Mouse (Mus musculus) ES-E14 (cell line): ENCODE data around the gene Dlgap1. TPM values are rescaled to one million over a fixed set of nuclear protein-coding genes. Genes with fewer than 3 reads are reported as not detected.

Experiments
- DNase-seq: peaks from one replicate; pipeline ENCODE4 v3.0.0-alpha.2; 2013; ENCODE audit warnings: low read depth, low spot score
- H3K27ac ChIP-seq: 2 replicates; pipeline ENCODE4 v1.5.1; 2012; ENCODE audit warnings: low read depth, mild to moderate bottlenecking, low read length, moderate library complexity, mixed read lengths; ENCODE audit not compliant: poor library complexity, insufficient read depth, severe bottlenecking
- H3K36me3 ChIP-seq: 2 replicates; pipeline ENCODE4 v1.6.1; 2012; ENCODE audit warnings: mild to moderate bottlenecking, low read length, moderate library complexity, mixed read lengths; ENCODE audit not compliant: control insufficient read depth, poor library complexity, insufficient read depth, severe bottlenecking
- H3K4me1 ChIP-seq, 2 experiments: fragments of 150-350 bp in 1 of 2; sonication (generic) in 1 of 2; 2 replicates each; pipeline ENCODE4 v1.6.1; 2012; ENCODE audit warnings: low read length in 2 of 2, mild to moderate bottlenecking in 1 of 2, mixed read lengths in 1 of 2; ENCODE audit not compliant: control insufficient read depth in 2 of 2, insufficient read depth in 2 of 2, poor library complexity in 1 of 2
- H3K4me3 ChIP-seq, 2 experiments: fragments of 150-350 bp in 1 of 2; sonication (generic) in 1 of 2; 2 replicates each; pipeline ENCODE4 v1.5.1; 2012; ENCODE audit warnings: low read length in 2 of 2, low read depth in 1 of 2, mild to moderate bottlenecking in 1 of 2, mixed read lengths in 1 of 2; ENCODE audit not compliant: insufficient read depth in 1 of 2, poor library complexity in 1 of 2, severe bottlenecking in 1 of 2
- H3K9ac ChIP-seq: 2 replicates; pipeline ENCODE4 v1.6.1; 2012; ENCODE audit warnings: low read depth, mild to moderate bottlenecking, low read length, mixed read lengths; ENCODE audit not compliant: poor library complexity, insufficient read depth, severe bottlenecking
- H3K9me3 ChIP-seq: fragments of 150-350 bp; sonication (generic); 2 replicates; pipeline ENCODE4 v1.6.1; 2012; ENCODE audit warnings: low read depth, mild to moderate bottlenecking, low read length; ENCODE audit not compliant: control insufficient read depth, insufficient read depth
- CHD2 ChIP-seq: IDR thresholded peaks from 2 replicates; pipeline ENCODE4 v1.6.1; 2014; ENCODE audit warnings: mild to moderate bottlenecking, low read depth, low read length, inconsistent platforms
- HCFC1 ChIP-seq: IDR thresholded peaks from 2 replicates; pipeline ENCODE4 v1.6.1; 2012; ENCODE audit warnings: low read length, inconsistent platforms, borderline replicate concordance; ENCODE audit not compliant: insufficient read depth
- MAFK ChIP-seq: IDR thresholded peaks from 2 replicates; pipeline ENCODE4 v1.6.1; 2014; ENCODE audit warnings: mild to moderate bottlenecking, low read depth, low read length, inconsistent platforms; ENCODE audit not compliant: insufficient read depth
- ZC3H11A ChIP-seq: IDR thresholded peaks from 2 replicates; pipeline ENCODE4 v1.6.1; 2012; ENCODE audit warnings: low read depth, mild to moderate bottlenecking, inconsistent platforms, low read length, borderline replicate concordance
- ZNF384 ChIP-seq: IDR thresholded peaks from 2 replicates; pipeline ENCODE4 v1.6.1; 2012; ENCODE audit warnings: low read depth, low read length, inconsistent platforms
- in situ Hi-C, 2 experiments: fragments of 600-800 bp; cut with MboI; formaldehyde crosslinking; loops; one replicate each; pipeline ENCODE4 v1.15.1; 2025; ENCODE audit warnings: low sequenced_read_pairs in 2 of 2, inconsistent platforms in 1 of 2; ENCODE audit not compliant: unreplicated experiment in 2 of 2
- total RNA-seq: library from RNA; depleted of rRNA; stranded (reverse); fragments of 300-350 nt; gene quantifications from 2 replicates; pipeline ENCODE4 v1.2.3, GENCODE M21; 2012

Dlgap1 gene
- total RNA-seq, 1 experiment, result 0.94 TPM

GRCm38 (mm10) chr17:70629653-70630378, 660.9 kb downstream of the Dlgap1 start:
- no peak for DNase-seq
- Histone ChIP-seq H3K9ac (no peak overlapping the region), H3K36me3 (no peaks in the 10 kb centered on the region), H3K27ac (no peak overlapping the region), H3K4me1 (no peaks in the 10 kb centered on the region), H3K9me3 (no peaks in the 10 kb centered on the region), H3K4me3 (no peak overlapping the region)
- no peak for TF ChIP-seq MAFK
- no peak for TF ChIP-seq ZC3H11A
- no peak for TF ChIP-seq CHD2
- no peak for TF ChIP-seq HCFC1
- no peak for TF ChIP-seq ZNF384
- in situ Hi-C loops, result no loop called here

DNA sequence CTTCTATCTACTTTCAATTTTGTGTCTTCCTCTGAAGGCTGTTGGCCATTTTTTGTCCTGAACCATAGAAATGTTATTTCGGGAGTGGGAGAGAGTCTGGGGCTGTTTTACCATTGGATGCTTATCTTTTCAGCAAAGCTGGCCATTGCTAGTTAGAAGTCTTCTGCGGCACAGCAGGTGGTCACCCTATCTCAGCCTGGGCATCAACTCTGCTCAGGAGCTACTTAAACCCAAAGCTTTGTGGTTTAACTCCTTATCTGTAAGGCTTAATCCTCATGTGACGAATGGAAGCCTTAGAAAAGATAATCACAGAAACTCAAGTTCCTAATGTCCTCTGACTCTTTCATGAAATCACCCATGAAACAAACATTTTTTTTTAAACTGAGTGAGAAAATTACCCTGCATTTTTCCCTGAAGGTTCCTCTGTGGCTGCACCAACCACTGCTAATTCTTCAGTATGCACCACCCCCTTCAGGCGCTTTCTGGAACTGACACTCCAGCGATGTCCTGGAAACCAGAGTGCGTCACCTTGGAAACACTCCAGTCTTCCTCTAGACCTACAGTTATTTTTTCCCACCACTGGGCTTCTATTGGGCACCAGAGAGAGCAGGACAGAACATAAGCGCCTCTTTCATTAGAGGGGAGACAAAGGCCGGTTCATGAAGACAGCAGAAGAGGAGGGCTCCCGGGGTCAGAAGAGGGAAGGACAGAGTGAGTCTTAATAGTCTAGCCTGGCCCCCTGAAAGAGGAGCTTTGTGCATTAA, 664.5 kb downstream of the Dlgap1 start:
- H3K4me3 ChIP-seq, result no peak overlapping the region
- no peak for TF ChIP-seq ZNF384
- no peak for TF ChIP-seq MAFK
- peak; percentile 69 for TF ChIP-seq ZC3H11A
- DNase-seq, result peak; percentile 61
- H3K27ac ChIP-seq, result no peak overlapping the region
- no peaks in the 10 kb centered on the region for H3K36me3 ChIP-seq
- H3K9me3 ChIP-seq, result no peaks in the 10 kb centered on the region
- in situ Hi-C loops, result no loop called here
- H3K9ac ChIP-seq, result no peak overlapping the region
- no peaks in the 10 kb centered on the region for H3K4me1 ChIP-seq

- H3K36me3 ChIP-seq, result no peaks in the 10 kb centered on the region
- H3K4me1 ChIP-seq, result no peaks in the 10 kb centered on the region
- no peaks in the 10 kb centered on the region for H3K9me3 ChIP-seq
- H3K9ac ChIP-seq, result no peak overlapping the region
- TF ChIP-seq ZC3H11A (no peak), HCFC1 (no peak), ZNF384 (no peak), MAFK (no peak), CHD2 (no peak)
- no peak overlapping the region for H3K27ac ChIP-seq
- DNase-seq, result no peak
- H3K4me3 ChIP-seq, result no peak overlapping the region
- in situ Hi-C loops, result no loop called here
Observed at GRCm38 (mm10) chr17:70643211-70643610, 674.3 kb downstream of the Dlgap1 start.

DNA sequence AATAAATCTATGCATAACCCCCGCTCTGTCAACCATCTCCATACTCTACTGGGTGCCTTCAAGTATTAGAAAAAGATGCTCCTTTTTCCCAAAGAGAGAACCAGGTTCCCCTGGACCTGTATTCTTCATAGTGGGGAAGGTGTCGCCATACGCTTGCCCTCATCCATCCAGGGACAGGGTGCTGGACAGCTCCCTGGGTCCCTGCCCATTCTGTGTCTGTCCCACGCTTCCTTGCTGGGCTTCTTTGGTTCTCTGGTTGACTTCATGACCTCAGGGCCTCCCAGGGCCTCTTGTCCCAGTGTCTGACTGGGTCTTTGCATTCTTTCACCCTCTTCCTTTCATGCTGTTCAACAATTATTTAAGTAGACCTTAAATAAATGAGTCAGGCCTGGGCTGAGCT, 677.8 kb downstream of the Dlgap1 start:
- Histone ChIP-seq H3K36me3 (no peaks in the 10 kb centered on the region), H3K27ac (no peak overlapping the region), H3K4me1 (no peaks in the 10 kb centered on the region), H3K9me3 (no peaks in the 10 kb centered on the region), H3K4me3 (no peak overlapping the region), H3K9ac (no peak overlapping the region)
- no peak for DNase-seq
- in situ Hi-C loops, result no loop called here
- TF ChIP-seq ZC3H11A, result no peak
- TF ChIP-seq CHD2, result no peak
- no peak for TF ChIP-seq ZNF384
- TF ChIP-seq MAFK, result no peak
- no peak for TF ChIP-seq HCFC1
